Mouse (Mus musculus) heart, embryonic 11.5 days (tissue): ENCODE measurements at regions not wholly inside any gene's neighbourhood (a gene's known extent, or its start where the extent isn't known, plus 50 kb on each side); places are given as distances from the start of the nearest gene placed in this dataset.
A peak's percentile ranks its signal among the peaks of the same experiment; 100 is the strongest.

Source experiments
- ATAC-seq: fragments of 200-750 bp; cut with Nextera tagmentation; replicated peaks from 2 replicates; pipeline ENCODE4 v1.8.0; 2017; ENCODE audit warnings: moderate library complexity; ENCODE audit not compliant: insufficient number of reproducible peaks, low FRiP score, low TSS enrichment
- H3K27ac ChIP-seq: fragments of 300-500 bp; sonication (generic); 2 replicates; pipeline ENCODE4 v1.5.1; 2014; ENCODE audit warnings: mild to moderate bottlenecking, low read depth, low read length
- H3K27me3 ChIP-seq: fragments of 300-500 bp; sonication (generic); 2 replicates; pipeline ENCODE4 v1.6.1; 2014; ENCODE audit warnings: mild to moderate bottlenecking, low read length, mixed read lengths; ENCODE audit not compliant: control insufficient read depth, insufficient read depth
- H3K36me3 ChIP-seq: fragments of 300-500 bp; sonication (generic); 2 replicates; pipeline ENCODE4 v1.6.1; 2014; ENCODE audit warnings: mild to moderate bottlenecking, low read length, moderate library complexity, mixed read lengths; ENCODE audit not compliant: control insufficient read depth, insufficient read depth
- H3K4me1 ChIP-seq: fragments of 300-500 bp; sonication (generic); 2 replicates; pipeline ENCODE4 v1.6.1; 2014; ENCODE audit warnings: low read length; ENCODE audit not compliant: control insufficient read depth, insufficient read depth
- H3K4me2 ChIP-seq: fragments of 300-500 bp; sonication (generic); 2 replicates; pipeline ENCODE4 v1.6.1; 2014; ENCODE audit warnings: mild to moderate bottlenecking, moderate library complexity
- H3K4me3 ChIP-seq: fragments of 300-500 bp; sonication (generic); 2 replicates; pipeline ENCODE4 v1.5.1; 2014; ENCODE audit warnings: low read depth, low read length
- H3K9ac ChIP-seq: fragments of 300-500 bp; sonication (generic); 2 replicates; pipeline ENCODE4 v1.6.1; 2014; ENCODE audit warnings: mild to moderate bottlenecking, low read depth, low read length, moderate library complexity
- H3K9me3 ChIP-seq: fragments of 300-500 bp; sonication (generic); replicated peaks from 2 replicates; pipeline ENCODE4 v1.6.1; 2016; ENCODE audit warnings: low read length; ENCODE audit not compliant: control insufficient read depth
- WGBS: fragments of 180-500 bp; shearing (Covaris S2); extraction: QIAGEN DNeasy Blood & Tissue Kit; methylation state at CpG from one replicate; pipeline ENCODE4 v1.1.7; 2014; ENCODE audit not compliant: insufficient replicate concordance; 5-methylcytosine and 5-hydroxymethylcytosine counted together

DNA sequence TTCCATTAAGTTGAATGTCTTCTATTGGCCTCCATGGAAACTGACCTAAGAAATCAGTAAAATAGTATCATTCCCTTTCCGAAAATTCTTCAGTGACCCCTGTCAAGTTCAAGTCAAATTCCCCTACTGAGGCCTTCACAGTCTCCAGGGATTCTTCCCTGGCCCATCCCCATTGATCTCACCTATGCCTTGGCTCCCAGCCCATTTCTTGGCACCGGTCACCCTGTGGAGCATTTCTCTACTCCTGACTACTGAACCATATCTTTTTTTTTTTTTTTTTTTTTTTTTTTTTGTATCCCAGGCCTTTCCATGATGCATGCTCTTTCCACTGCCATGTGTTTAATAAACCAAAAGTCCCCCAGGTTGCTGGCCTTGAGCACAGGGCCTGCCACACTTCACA lies 124.8 kb upstream of the Zmiz1 start:
- Histone ChIP-seq H3K9ac (no peak overlapping the region), H3K4me2 (no peak overlapping the region), H3K36me3 (no peaks in the 10 kb centered on the region), H3K27me3 (no peaks in the 10 kb centered on the region), H3K9me3 (no peaks in the 10 kb centered on the region), H3K4me3 (no peak overlapping the region), H3K27ac (no peak overlapping the region), H3K4me1 (peaks cover 5% of the 10 kb centered on the region)
- ATAC-seq: no peak
- 89% methylated on average over 2 of the region's 2 CpGs for WGBS

DNA sequence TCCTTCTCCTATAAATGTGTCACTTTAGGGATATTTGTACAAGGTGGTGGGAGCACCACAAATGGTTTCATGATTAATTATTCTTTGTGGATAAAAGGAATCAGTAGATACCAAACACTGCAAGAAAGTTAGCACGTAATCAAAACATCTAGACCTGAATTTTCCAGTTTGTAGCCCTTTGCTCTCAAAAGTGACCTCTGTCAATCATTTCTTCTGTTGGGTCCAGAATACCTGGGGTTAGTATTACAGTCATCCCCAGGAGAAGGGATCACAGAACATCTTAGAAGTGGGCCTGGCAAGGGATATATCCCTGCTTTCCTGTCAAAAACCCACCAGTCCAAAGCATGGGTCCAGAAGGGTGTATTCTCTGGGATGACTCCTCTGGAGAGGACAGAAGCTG lies 122.1 kb upstream of the Zmiz1 start:
- no peaks in the 10 kb centered on the region for H3K9me3 ChIP-seq
- H3K4me3 ChIP-seq: no peak overlapping the region
- no peaks in the 10 kb centered on the region for H3K36me3 ChIP-seq
- peaks cover 14% of the 10 kb centered on the region for H3K4me1 ChIP-seq
- no peak overlapping the region for H3K9ac ChIP-seq
- no peak for ATAC-seq
- H3K27me3 ChIP-seq: no peaks in the 10 kb centered on the region
- H3K27ac ChIP-seq: no peak overlapping the region
- 79% methylated on average over 1 of the region's 1 CpGs for WGBS
- H3K4me2 ChIP-seq: no peak overlapping the region

DNA sequence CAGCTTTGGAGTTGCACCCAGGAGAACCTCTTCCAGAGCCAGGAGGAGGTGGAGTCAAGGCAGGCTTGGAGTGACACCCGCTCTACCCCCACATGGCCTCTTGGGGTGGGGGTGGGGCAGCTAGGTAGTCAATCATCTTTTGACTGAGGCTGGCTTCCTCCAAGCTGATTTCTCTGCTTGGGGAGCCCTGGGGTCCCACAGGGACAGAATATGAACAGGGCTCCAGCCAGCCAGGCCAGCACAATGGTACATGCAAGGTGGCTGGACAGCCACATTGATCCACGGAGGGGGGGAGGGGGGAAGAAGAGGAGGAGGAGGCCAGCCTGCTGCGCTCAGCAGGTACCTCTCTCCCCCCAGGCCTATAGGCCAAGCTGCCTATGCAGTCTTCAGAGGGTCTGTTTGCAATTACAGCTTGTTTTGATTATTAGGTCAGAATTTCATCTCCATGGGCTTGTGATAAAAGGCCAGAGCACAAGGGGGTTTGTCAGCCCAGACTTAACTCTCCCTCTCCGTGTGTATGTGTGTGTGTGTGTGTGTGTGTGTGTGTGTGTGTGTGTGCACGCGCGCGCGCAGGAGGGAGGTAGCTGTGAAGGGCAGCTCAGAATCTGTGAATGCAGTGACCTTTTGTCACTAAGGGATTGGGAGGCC lies 120.5 kb upstream of the Zmiz1 start:
- no peak overlapping the region for H3K4me2 ChIP-seq
- no peak overlapping the region for H3K9ac ChIP-seq
- H3K36me3 ChIP-seq: no peaks in the 10 kb centered on the region
- WGBS: 43% methylated on average over 9 of the region's 9 CpGs
- H3K9me3 ChIP-seq: no peaks in the 10 kb centered on the region
- no peak for ATAC-seq
- H3K4me3 ChIP-seq: no peak overlapping the region
- H3K4me1 ChIP-seq: peaks cover 18% of the 10 kb centered on the region
- no peaks in the 10 kb centered on the region for H3K27me3 ChIP-seq
- H3K27ac ChIP-seq: no peak overlapping the region

DNA sequence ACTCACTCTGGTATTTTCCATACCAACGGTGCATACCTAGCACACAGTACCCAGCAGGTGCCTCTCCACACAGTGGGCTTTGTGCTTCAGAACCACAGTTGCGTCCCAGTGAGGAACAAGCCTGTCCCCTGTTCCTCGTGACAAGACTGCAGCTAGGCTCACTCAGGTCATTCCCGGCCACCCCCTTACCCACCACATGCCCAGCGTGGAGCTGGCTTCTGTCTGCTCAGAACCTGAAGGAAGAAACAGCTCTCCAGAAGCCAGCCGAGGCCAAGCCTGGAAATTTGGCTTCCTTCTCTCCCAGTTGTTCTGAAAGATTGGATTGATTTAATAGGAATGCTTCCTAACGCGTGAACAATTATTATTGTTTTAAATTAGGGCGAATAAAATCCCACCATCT lies 118.1 kb upstream of the Zmiz1 start:
- H3K4me2 ChIP-seq: no peak overlapping the region
- H3K4me3 ChIP-seq: no peak overlapping the region
- H3K4me1 ChIP-seq: peaks cover 26% of the 10 kb centered on the region
- whole genome bisulfite sequencing: 75% methylated on average over 9 of the region's 9 CpGs
- no peaks in the 10 kb centered on the region for H3K9me3 ChIP-seq
- ATAC-seq: no peak
- H3K27me3 ChIP-seq: no peaks in the 10 kb centered on the region
- no peak overlapping the region for H3K9ac ChIP-seq
- no peak overlapping the region for H3K27ac ChIP-seq
- H3K36me3 ChIP-seq: no peaks in the 10 kb centered on the region

DNA sequence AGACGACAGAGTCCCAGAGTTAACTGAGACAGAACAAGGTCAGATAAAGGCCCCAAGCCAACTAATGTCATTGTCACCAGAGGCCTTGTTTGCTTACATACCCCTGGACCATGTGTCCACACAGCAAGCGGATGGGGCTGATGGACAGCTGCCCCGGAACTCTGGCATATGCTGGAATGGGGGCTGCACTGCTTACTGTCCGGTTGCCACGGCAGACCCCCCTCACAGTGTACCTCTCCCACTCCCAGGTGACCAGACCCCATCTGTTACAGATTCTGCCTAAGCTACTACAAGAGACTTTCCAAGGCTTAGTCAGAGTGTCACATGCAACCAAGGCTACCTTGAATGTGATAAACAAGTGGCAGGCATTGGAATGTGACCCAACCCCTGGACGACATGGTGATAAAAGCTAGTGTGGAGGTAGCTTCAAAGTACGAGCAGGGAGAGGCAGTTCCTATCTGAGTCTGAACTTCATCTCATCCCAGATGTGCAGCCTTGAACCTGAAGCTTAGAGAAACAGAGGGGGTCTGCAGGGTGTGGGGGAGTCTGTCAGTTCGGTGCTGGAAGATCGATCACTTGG lies 117.0 kb upstream of the Zmiz1 start:
- Histone ChIP-seq H3K27ac (0 out of 2 replicates have a peak overlapping the region, but pooled peaks have one; percentile 35), H3K4me1 (peaks cover 36% of the 10 kb centered on the region), H3K9me3 (no peaks in the 10 kb centered on the region), H3K36me3 (no peaks in the 10 kb centered on the region), H3K27me3 (no peaks in the 10 kb centered on the region), H3K9ac (0 out of 2 replicates have a peak overlapping the region, but pooled peaks have one; percentile 17), H3K4me2 (no peak overlapping the region), H3K4me3 (no peak overlapping the region)
- ATAC-seq: no peak
- WGBS: 47% methylated on average over 9 of the region's 9 CpGs

DNA sequence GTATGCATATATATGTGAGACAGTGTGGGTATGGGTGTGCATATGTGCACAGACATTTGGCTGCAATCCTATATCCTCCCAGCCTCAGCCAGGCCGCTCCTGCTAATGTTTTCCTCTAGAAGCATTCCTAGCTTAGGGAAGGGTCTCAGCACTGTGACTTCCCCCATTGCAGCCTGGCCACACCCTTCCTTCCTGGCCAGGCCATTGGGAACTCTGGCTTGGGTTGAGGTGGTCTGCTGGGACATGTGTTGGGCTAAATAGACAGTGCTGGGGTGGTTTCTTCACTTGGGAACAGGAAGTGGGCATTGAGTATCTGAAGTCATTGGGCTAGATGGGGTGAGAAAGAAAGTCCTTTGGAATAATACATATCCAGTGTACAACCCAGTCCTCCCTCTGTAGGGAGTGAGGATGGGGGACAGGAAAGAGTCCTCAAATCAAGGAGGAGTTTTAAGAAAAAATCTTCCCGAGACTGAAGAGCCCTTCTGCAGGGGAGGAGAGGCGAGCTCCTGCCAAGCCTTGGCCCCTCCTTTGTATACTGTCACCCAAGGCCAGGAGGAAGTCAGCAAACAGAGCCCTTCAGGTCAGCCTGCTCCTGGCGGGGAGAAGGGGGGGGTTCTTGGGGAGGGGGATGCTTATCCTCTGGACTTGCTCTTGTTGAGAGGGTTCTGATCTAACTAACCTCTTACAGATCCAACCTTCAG lies 116.0 kb upstream of the Zmiz1 start:
- H3K4me1 ChIP-seq: peaks cover 36% of the 10 kb centered on the region
- H3K27ac ChIP-seq: peak overlapping the region; percentile 0; the same call in 1 of the 2 replicates
- no peaks in the 10 kb centered on the region for H3K27me3 ChIP-seq
- no peak overlapping the region for H3K4me3 ChIP-seq
- no peak for ATAC-seq
- WGBS: 44% methylated on average over 4 of the region's 4 CpGs
- no peak overlapping the region for H3K9ac ChIP-seq
- no peaks in the 10 kb centered on the region for H3K36me3 ChIP-seq
- no peaks in the 10 kb centered on the region for H3K9me3 ChIP-seq
- no peak overlapping the region for H3K4me2 ChIP-seq

DNA sequence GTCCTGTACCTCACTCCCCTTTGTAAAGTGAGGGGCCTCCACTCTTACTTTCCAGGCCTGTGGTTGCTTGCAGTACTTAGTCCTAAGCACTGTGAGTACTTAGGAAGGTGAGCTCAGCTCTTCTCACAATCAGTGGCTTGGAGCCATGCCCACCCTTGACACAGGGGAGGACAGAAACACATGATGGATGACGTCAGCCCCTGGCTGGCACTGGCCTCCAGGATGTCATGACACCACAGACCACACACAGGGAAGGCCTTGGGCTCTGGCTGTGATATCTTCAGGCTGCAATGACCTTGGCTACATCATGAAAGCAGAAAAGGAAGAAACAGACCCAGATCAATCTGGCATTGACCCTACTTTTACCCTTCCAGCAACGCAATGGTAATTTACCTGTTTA lies 113.0 kb upstream of the Zmiz1 start:
- Histone ChIP-seq H3K9ac (no peak overlapping the region), H3K36me3 (no peaks in the 10 kb centered on the region), H3K27me3 (no peaks in the 10 kb centered on the region), H3K9me3 (no peaks in the 10 kb centered on the region), H3K4me3 (no peak overlapping the region), H3K27ac (peak overlapping the region; percentile 25), H3K4me1 (peaks cover 29% of the 10 kb centered on the region), H3K4me2 (no peak overlapping the region)
- WGBS: 33% methylated on average over 2 of the region's 2 CpGs
- ATAC-seq: no peak

DNA sequence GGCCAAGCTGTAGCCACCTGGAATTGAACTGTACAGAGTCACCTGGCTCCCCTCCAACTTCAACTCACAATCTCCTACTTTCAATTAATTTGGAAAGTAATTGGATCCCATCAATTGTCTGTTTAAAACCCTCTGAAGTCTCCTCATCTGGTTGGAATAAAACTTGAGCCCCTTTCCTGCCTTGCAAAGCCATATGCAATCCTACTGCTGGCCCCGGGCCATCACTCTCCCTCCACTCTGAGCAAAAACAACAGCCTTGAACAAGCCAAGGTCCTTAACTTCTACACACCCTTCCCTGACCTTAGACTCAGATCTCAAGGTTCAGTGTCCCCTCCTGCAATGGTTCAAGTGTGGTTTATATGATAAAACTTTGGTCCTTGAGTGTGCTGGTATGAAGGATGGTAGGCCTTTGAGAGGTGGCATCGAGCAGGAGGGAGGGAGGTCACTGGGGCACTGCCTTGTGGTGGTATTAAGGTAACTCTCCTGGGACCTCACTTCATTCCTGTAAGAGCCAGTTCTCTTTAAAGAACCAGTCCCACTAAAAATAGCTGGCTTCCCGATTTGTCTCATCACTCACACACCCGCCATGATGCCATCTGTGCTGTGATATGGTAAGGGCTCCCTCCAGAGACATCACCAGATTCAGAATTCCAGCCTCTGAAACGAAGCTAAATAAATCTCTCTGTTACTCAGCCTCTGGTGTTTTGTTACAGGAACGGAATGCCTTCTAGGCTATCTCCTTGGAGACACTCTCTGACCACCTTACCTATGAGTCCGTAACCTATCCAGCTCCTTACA lies 112.0 kb upstream of the Zmiz1 start:
- 0 out of 2 replicates have a peak overlapping the region, but pooled peaks have one; percentile 41 for H3K27ac ChIP-seq
- H3K36me3 ChIP-seq: no peaks in the 10 kb centered on the region
- H3K27me3 ChIP-seq: no peaks in the 10 kb centered on the region
- no peaks in the 10 kb centered on the region for H3K9me3 ChIP-seq
- peaks cover 21% of the 10 kb centered on the region for H3K4me1 ChIP-seq
- 57% methylated on average over 7 of the region's 7 CpGs for WGBS
- H3K9ac ChIP-seq: no peak overlapping the region
- ATAC-seq: no peak
- H3K4me3 ChIP-seq: no peak overlapping the region
- H3K4me2 ChIP-seq: no peak overlapping the region
